22 mouse cellular contexts compared by ENCODE assay signal in genomic region chr14:118797270-118797669, GRCm38 (mm10). TPM values are rescaled to one million over a fixed set of nuclear protein-coding genes. Genes with fewer than 3 reads are reported as not detected.
A peak's percentile ranks its signal among the peaks of the same experiment; 100 is the strongest.
DNase-seq lines count a peak whose midpoint lies in the region; ATAC-seq and TF ChIP-seq lines count a peak whose summit lies in the region.
"Had no signal": no experiment of that assay in that cellular context is flagged by ENCODE, and none has a peak within 500 bp of the region (broad histone marks: within the 10 kb centered on the region; RNA-seq: fewer than 3 reads in every experiment).

No protein-coding gene starts in this region.

- H3K4me3 ChIP-seq in megakaryocyte, embryonic 14.5 days (replicated peaks), result peak overlapping the region; percentile 76
- peak overlapping the region; percentile 32 for H3K4me3 ChIP-seq in bone marrow, adult 2 months (replicated peaks; ENCODE audit: control insufficient read depth, low read depth, low read length)
- H3K4me3 ChIP-seq in liver, embryonic 16.5 days (ENCODE audit: low read depth, low read length), result peak overlapping the region; percentile 54
- H3K4me3 ChIP-seq in kidney, adult 2 months (ENCODE audit: insufficient read depth, low read depth, low read length), result no peak overlapping the region
- H3K4me3 ChIP-seq: embryonic facial prominence, embryonic 13.5 days; forebrain, embryonic 10.5 days; hindbrain, embryonic 13.5 days; kidney, embryonic 15.5 days; neural tube, embryonic 12.5 days had no signal

- peak overlapping the region; percentile 75 for H3K9ac ChIP-seq in liver, embryonic 16.5 days (ENCODE audit: low read depth, low read length)
- H3K9ac ChIP-seq: embryonic facial prominence, embryonic 13.5 days; hindbrain, embryonic 13.5 days; kidney, embryonic 15.5 days; neural tube, embryonic 12.5 days had no signal

- peaks cover 8% of the 10 kb centered on the region for H3K27me3 ChIP-seq in megakaryocyte, embryonic 14.5 days (replicated peaks)
- no peaks in the 10 kb centered on the region for H3K27me3 ChIP-seq in liver, embryonic 16.5 days (ENCODE audit: control insufficient read depth, insufficient read depth, low read depth, low read length)
- no peaks in the 10 kb centered on the region for H3K27me3 ChIP-seq in kidney, adult 2 months (replicated peaks; ENCODE audit: control insufficient read depth, insufficient read depth, low read length)
- H3K27me3 ChIP-seq: embryonic facial prominence, embryonic 13.5 days; kidney, embryonic 15.5 days; neural tube, embryonic 12.5 days had no signal

- H3K9me3 ChIP-seq in megakaryocyte, embryonic 14.5 days, result no peaks in the 10 kb centered on the region
- H3K9me3 ChIP-seq in liver, embryonic 16.5 days (replicated peaks; ENCODE audit: control insufficient read depth, low read length), result no peaks in the 10 kb centered on the region
- H3K9me3 ChIP-seq: embryonic facial prominence, embryonic 13.5 days; forebrain, embryonic 10.5 days; hindbrain, embryonic 13.5 days; kidney, embryonic 15.5 days; neural tube, embryonic 12.5 days had no signal

- peak overlapping the region; percentile 92 for H3K27ac ChIP-seq in bone marrow, adult 2 months (ENCODE audit: control insufficient read depth, insufficient read depth, low read depth, low read length, poor library complexity)
- H3K27ac ChIP-seq in liver, embryonic 16.5 days (ENCODE audit: low read length), result peak overlapping the region; percentile 100
- no peak overlapping the region for H3K27ac ChIP-seq in kidney, adult 2 months (ENCODE audit: insufficient read depth, low read depth, low read length)
- H3K27ac ChIP-seq: embryonic facial prominence, embryonic 13.5 days; hindbrain, embryonic 13.5 days; kidney, embryonic 15.5 days; neural tube, embryonic 12.5 days; stomach, postnatal 0 days had no signal

- ATAC-seq in megakaryocyte, adult 5-6 weeks (ENCODE audit: poor library complexity, severe bottlenecking), result no peak
- ATAC-seq in erythroid progenitor cell, adult 5-6 weeks (replicated peaks; ENCODE audit: low FRiP score, poor library complexity, severe bottlenecking), result peak; percentile 15; the same call in 1 of the 2 replicates
- no peak for ATAC-seq in liver, embryonic 16.5 days (ENCODE audit: low read depth)
- ATAC-seq: activated CD4-positive, CD25-positive, alpha-beta regulatory T cell, adult 4 months had no signal

- H3K4me2 ChIP-seq in liver, embryonic 16.5 days (ENCODE audit: low read depth, low read length), result peak overlapping the region; percentile 72
- H3K4me2 ChIP-seq: embryonic facial prominence, embryonic 13.5 days; hindbrain, embryonic 13.5 days; kidney, embryonic 15.5 days; neural tube, embryonic 12.5 days had no signal

- DNase-seq in kidney, adult 2 months, result no peak
- DNase-seq in left cerebral cortex, adult 18-20 months (ENCODE audit: low spot score in 2 of 2), result no peak
- DNase-seq: adrenal gland, postnatal 10 days; cerebellum, adult 11-12 months; gastrocnemius, postnatal 14 days; heart, postnatal 14 days; lung, postnatal 10 days; right cerebral cortex, adult 18-20 months; thymus, postnatal 14 days had no signal

- 33% methylated on average over 9 of the region's 9 CpGs for WGBS in bone marrow, adult 2 months
- 19% methylated on average over 9 of the region's 9 CpGs for WGBS in liver, embryonic 16.5 days (ENCODE audit: insufficient replicate concordance)
- 61% methylated on average over 9 of the region's 9 CpGs for WGBS in kidney, adult 2 months

- H3K4me1 ChIP-seq in megakaryocyte, embryonic 14.5 days, result peaks cover 96% of the 10 kb centered on the region
- H3K4me1 ChIP-seq in bone marrow, adult 2 months (ENCODE audit: control insufficient read depth, insufficient read depth, low read length), result peaks cover 10% of the 10 kb centered on the region
- peaks cover 65% of the 10 kb centered on the region for H3K4me1 ChIP-seq in liver, embryonic 16.5 days (ENCODE audit: control insufficient read depth, low read depth, low read length)
- H3K4me1 ChIP-seq in kidney, adult 2 months (ENCODE audit: control insufficient read depth, insufficient read depth, low read length), result peaks cover 27% of the 10 kb centered on the region
- H3K4me1 ChIP-seq: neural tube, embryonic 12.5 days had no signal

- TF ChIP-seq POLR2A in bone marrow, adult 2 months (IDR thresholded peaks at IDR 0.05; ENCODE audit: borderline replicate concordance, control insufficient read depth, low read depth, low read length), result no peak
- no peak for TF ChIP-seq POLR2A in kidney, adult 2 months (IDR thresholded peaks at IDR 0.05; ENCODE audit: low read depth, low read length)

- no peak for TF ChIP-seq CTCF in bone marrow, adult 2 months (IDR thresholded peaks at IDR 0.05; ENCODE audit: control insufficient read depth, insufficient read depth, low read length)
- TF ChIP-seq CTCF in kidney, adult 2 months (conservative IDR thresholded peaks at IDR 0.05; ENCODE audit: insufficient read depth, insufficient read length, low read depth, low read length), result no peak

- no peaks in the 10 kb centered on the region for H3K36me3 ChIP-seq in megakaryocyte, embryonic 14.5 days (replicated peaks; ENCODE audit: low read length)
- no peaks in the 10 kb centered on the region for H3K36me3 ChIP-seq in liver, embryonic 16.5 days (ENCODE audit: control insufficient read depth, insufficient read depth)
- H3K36me3 ChIP-seq in kidney, adult 2 months (ENCODE audit: control insufficient read depth, insufficient read depth, low read length), result no peaks in the 10 kb centered on the region
- H3K36me3 ChIP-seq: embryonic facial prominence, embryonic 13.5 days; forebrain, embryonic 10.5 days; hindbrain, embryonic 13.5 days; kidney, embryonic 15.5 days; neural tube, embryonic 12.5 days had no signal

RNA-seq across cellular contexts. Expression of gene Cldn10, which starts 9.6 kb away (rescaled TPM):
- polyA plus RNA-seq in megakaryocyte, embryonic 14.5 days (2012; ENCODE audit: insufficient read depth, low replicate concordance), result not detected in 2 replicates
- total RNA-seq in megakaryocyte, adult 5-6 weeks (2015), result not detected in 2 replicates
- 0.29 TPM in 1 of 2 replicates, not detected in the other for total RNA-seq in megakaryocyte, adult 5-6 weeks (2017)
- 1.3 and 2.6 TPM in 2 replicates for polyA plus RNA-seq in bone marrow, adult 2 months (2011; ENCODE audit: insufficient read depth, insufficient read length, low replicate concordance, missing spikeins)
- 1.4 and 3.4 TPM in 2 replicates for total RNA-seq in erythroid progenitor cell, adult 5-6 weeks (2015; ENCODE audit: low replicate concordance)
- total RNA-seq in erythroid progenitor cell, adult 5-6 weeks (2017; ENCODE audit: low replicate concordance), result not detected in 2 replicates
- polyA plus RNA-seq in liver, embryonic 16.5 days (2015; fragmentation: Nextera tagmentation; extraction: Ambion mirVana), result 0.43 and 1.3 TPM in 2 replicates
- polyA plus RNA-seq in kidney, adult 2 months (2012; rRNA removed), result 230 and 232 TPM in 2 replicates
- total RNA-seq in left cerebral cortex, adult 18-20 months (2021), result 10 to 100 TPM; 29.1 to 30.0 TPM
- total RNA-seq: gastrocnemius, postnatal 14 days had no signal
- polyA plus RNA-seq: C2C12 had no signal

Comparison
In these comparisons a context has a peak if more than half of its experiments do, and no peak if none do; other contexts are left out.
1. RNA of gene Cldn10, which starts 9.6 kb away (polyA plus RNA-seq): 230 to 232 TPM in kidney, adult 2 months; 1.3 to 2.6 TPM in bone marrow, adult 2 months, 0.43 to 1.3 TPM in liver, embryonic 16.5 days and not detected in megakaryocyte, embryonic 14.5 days; every median in the first group is over 10 times any median in the second.